Mouse (Mus musculus) olfactory bulb, adult 2 months (tissue): Measurements from ENCODE around the gene Megf11.

Source experiments
- CTCF ChIP-seq: fragments of 200-500 bp; IDR thresholded peaks from 2 replicates; pipeline ENCODE4 v1.5.1; 2012; ENCODE audit warnings: low read depth, mild to moderate bottlenecking, low read length, moderate library complexity; ENCODE audit not compliant: insufficient read depth
- POLR2A ChIP-seq: fragments of 200-500 bp; IDR thresholded peaks from 2 replicates; pipeline ENCODE4 v1.6.1; 2012; ENCODE audit warnings: mild to moderate bottlenecking, low read depth, low read length, moderate library complexity; ENCODE audit not compliant: insufficient read depth

GRCm38 (mm10) chr9:64590634-64591041 is 205.2 kb downstream of the Megf11 start:
- TF ChIP-seq CTCF = no peak
- TF ChIP-seq POLR2A = no peak
